Mouse (Mus musculus) adrenal gland, postnatal 25 days (tissue): ENCODE data around the gene Chst8. TPM values are rescaled to one million over a fixed set of nuclear protein-coding genes. Genes with fewer than 3 reads are reported as not detected.

ENCODE experiments used
- DNase-seq: peaks from one replicate; pipeline ENCODE4 v3.0.0; 2021; ENCODE audit warnings: mixed read lengths
- total RNA-seq: library from RNA; stranded (reverse); gene quantifications from 2 replicates; pipeline ENCODE4 v1.2.3, GENCODE M21; 2021

Chst8 gene
- total RNA-seq, 1 experiment from 2014 or later = 6.7 TPM

DNA sequence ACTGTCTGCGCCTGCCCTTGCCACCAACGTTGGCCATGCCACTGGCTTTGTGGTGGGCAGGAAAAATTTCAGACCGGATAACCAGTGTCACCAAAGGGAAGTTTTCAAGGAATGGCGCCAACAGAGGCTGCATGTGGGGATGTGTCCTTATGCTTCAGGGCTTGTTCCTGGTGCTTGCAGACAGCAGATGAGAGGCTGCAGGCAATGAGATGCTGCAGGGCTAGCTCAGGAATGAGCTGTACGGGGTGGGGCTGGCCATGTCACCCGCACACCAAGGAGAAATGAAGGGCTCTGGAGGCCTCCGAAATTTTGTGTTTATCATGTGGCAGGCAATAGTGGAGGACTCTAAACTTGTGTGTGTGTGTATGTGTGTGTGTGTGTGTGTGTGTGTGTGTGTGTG lies 149.4 kb downstream of the Chst8 start:
- DNase-seq = no peak

DNA sequence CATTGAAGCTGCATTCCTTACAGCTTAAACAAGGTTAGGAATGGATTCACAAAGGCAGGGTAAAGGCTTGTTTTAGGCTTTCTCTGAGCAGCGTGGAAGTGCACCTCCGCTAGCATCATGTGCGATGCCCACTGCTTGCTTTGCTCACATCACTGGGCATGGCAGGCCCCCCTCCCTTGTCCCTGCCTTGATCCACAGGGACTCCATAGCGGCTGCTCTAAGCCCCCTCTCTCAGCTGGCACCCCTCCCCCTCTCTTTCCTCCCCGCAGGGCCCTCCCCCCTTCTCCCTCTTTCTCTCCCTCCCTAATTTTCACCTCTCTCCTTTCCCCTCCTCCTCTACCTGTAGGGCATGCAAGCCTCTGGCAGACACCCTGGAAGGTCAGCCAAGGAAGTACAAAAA lies 150.3 kb downstream of the Chst8 start:
- DNase-seq = no peak

DNA sequence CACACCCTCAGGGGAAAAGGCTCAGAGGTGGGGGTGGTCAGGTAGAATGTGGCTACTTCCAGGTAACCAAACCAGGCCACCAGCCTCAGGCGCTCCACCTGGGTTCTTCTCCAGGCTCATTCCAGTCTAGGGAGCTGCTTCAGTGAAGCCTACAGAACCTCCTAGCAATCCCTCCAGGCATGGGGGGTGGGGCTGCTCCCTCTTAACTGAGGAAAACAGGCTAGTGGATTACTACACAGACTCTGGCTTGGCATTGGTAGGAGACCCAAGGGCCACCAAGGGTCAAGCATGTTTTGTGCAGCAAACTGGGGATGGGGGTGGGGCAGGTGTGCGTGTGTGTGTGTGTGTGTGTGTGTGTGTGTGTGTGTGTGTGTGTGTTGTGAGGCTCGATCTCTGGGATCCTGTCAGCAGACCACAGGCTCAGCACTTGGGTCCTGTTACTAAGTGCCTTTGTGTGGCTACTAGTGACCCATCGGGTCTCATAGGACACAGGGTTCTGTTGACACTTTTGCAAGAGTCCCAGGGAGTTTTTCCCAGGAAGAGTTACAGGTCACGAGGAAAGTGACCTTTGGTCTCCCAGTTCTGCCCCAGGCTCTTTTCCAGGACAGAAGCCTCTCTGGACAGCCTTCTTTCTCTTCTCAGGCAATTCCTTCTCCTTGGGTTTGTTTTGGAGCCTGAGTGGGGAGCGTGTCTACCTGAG lies 153.0 kb downstream of the Chst8 start:
- DNase-seq = peak; percentile 37

DNA sequence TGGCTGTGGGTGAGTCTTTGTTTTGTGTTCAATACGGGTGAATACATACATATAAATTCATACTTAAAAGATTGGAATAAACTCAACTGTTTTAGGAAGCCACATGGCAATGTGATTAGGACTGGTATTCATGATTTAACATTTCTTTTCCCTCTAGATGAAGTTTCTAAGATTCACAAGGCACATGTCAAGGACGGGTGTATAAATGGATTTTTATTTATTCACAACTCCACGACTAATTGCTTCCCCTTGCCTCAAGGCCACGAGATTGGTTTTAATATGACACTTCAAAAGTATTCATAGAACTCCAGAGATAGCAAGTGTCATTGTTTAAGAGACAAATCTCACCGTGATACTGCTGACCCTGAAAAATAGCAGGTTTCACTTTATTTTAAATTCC lies 155.9 kb downstream of the Chst8 start, which contains the start of gene Kctd15:
Gene Kctd15, minus strand, starts transcription at position 101 of the 400 bp plus-strand sequence.
- DNase-seq = no peak

DNA sequence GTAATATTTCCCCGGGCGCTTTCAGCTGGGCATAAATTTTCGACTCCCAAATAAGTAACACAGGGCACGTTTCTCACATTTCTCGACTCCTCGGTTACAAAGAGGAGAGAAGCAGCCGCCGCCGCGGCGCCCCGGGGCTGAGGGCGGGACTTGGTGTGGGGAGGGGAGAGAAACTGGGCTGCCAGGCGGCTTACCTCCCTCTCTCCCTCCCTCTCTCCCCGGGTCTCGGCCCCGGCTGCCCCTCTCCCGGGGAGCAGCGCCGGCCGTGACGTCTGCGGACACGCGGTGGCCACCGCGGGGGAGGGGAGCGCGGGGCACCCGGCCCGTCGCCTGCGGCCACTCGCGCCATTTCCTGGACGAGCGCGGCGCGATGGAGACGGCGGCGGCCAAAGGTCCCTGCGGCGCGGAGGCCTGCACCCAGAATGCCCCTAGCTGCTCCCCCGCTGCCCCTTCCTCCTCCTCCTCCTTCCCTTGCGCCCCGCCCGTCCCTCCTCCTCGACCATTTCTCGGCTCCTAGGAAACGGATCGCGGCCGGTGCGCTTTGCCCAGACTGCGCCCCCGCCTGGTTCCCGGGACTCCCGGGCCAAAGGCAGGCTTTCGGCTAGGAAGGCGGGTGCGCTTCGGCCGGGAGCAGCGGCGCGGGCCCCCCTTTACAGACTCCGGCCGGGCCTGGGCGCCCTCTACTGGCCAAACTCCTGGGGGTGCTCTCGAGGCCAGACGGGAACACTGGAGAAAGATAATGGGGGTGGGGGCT lies 157.2 kb downstream of the Chst8 start:
- peak; percentile 96 for DNase-seq

DNA sequence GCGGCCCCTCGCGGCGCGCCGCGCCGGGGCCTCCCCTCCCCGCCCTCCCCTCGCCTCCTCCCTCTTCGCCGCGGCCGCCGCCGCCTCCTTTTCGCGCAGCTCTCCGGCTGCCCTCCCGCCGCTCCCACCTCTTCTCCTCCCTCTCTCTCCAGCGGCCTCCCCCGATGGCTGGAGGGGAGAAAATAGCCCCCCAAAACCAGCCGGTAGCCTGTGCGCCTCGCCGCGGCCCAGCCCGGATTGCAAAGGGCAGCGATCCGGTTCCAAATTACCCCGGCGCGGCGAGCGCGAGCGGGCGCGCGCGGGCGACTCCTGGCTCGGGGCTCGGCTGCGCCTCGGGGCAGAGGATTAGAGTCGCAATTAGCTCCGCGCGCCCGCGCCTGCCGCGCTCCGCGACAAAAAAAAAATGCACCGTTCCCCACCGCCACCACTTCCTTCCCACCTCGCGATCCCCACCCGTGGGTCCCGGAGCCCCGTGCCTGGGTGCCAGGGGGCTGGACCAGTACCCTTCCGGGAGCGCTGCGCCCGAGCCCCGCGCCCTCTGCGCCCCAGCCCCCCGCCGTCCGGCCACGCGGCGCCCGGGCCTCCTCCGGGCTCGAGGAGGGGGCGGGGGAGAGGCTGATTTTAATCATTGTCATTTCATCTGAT lies 157.9 kb downstream of the Chst8 start:
- peak; percentile 58 for DNase-seq

DNA sequence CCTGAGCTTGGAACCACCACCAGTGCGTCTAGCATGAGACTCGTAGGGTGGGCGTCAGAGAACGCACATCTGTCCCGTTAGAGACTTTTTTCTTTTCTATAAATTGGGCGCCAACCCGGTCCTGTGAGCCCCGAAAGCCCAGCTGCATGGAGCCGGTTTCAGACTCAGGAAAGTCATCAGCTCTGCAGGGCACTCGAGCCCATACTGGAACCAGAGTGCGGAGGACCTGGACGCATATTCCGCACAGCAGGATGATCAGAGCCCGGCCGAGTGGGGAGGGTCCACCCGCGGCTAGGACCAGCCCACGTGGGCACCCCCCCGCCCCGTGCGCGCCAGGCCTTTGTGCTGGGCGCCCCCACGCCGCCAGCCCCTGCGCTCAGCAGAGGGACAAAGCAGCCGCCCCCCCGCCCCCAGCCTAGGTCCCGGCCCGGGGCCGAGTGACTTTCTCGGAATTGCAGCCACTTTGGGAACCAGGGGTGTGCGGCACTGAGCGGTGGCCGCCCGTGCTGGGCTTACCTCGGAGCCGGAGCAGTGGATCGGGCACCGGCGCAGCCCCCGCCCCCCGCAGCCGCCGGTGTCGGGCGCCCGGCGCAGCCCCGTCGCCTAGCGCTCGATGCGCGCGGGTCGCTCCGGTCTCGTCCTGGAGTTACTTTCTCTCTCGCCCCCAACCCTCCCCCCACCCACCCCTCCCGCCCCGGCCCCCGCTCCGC lies 158.6 kb downstream of the Chst8 start:
- peak; percentile 20 for DNase-seq

DNA sequence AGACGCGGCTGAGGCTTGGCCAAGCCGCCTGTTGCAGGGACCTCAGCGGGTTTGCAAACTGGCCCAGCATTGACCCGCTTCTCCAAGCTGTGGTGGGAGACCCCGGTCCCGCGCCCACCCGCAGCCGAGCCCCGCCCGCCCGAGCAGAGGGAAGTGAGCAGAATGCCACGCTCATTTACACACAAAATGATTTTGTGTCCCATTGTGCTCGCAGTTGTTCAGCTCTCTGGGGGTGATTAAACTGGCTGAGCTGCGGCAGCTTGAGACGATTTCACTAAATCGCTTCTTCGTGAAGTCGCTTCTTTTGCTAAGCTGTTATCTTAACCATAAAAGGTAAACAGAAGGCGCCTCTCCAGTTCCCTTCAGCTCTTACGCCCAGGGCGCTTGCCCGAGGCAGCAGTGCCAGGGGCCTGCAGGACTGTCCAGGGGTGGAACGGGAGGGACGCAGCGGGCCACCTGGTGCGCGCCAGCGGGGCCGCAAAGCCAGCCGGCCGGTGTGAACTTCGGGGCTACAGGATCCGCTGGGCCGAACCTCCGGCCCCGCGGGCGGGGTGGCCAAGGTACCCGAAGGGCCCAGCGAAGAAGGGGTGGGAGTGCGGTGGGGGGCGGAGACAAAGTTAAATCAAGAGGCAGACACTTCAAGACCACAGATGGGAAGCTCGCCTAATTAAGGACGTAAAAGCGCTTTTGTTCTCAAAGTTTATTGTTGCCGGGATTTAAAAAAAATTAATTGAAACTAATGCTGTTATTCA lies 159.6 kb downstream of the Chst8 start:
- DNase-seq = peak; percentile 28

DNA sequence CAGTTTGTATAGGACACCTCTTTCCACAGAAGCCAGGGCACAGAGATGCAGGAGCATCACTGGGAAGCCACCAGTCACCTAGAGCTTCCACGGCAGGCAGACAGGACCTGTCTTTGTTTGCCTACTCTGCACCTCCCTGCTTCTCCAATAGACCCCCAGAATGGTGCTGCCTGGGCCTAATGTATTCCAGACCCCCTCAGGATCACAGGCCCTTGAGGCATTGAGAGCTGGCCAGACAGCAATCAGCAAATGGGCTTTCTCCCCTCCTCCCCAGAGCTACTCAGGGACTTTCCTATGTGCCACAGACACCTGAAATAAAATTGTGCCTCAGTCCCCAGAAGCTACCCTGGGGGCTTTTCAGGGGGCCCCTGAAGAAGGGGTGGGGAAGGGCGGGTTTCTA lies 161.1 kb downstream of the Chst8 start:
- DNase-seq = no peak

DNA sequence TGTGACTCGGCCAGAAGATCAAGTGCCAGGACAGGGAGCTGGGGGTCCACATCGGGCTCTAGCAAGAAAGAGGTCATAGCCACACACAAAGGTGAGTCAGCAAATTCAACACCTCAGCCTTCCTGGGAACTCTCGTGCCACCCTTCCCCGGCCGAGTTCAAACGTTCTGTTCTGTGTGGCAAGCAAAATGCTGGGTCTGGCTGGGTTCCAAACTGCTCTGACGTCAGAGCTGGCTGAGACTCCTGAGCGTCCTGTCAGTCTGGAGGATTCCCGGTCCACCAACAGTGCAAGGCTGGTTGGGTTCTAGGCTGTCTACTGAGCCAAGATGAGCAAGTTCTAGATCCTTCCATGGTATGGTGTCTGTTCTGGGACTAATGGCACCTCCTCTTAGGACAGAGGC lies 165.5 kb downstream of the Chst8 start:
- DNase-seq = peak; percentile 85

DNA sequence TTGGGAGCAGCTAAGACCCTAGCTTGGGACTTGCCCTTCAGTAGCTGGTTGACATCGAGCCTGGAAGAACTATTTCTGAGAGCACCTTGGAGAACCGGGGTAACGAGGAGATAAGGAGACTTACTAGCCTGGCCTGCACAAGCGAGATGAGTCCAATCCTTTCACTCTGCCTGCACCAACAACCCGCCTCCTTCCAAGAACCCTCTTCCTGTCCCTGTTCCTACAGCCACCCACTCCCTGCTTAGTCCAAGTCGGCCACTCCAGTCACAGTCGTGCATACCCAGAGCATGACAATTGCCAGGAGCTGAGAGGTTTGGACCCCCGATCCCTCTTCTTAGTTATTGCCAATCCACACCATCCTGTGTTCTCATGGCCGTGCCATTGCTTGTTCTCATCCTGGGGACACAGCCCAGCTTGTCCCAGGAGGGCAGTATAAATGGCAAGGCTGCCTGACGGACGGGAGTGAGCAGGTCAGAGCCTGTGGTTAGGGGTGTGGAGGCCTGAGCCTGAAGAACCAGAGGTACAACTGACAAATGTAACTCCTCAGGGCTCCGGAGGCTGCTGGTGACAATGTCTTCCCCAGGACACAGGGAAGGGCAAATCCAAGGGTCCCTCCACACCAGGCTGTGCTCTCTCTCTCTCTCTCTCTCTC lies 166.2 kb downstream of the Chst8 start:
- no peak for DNase-seq

DNA sequence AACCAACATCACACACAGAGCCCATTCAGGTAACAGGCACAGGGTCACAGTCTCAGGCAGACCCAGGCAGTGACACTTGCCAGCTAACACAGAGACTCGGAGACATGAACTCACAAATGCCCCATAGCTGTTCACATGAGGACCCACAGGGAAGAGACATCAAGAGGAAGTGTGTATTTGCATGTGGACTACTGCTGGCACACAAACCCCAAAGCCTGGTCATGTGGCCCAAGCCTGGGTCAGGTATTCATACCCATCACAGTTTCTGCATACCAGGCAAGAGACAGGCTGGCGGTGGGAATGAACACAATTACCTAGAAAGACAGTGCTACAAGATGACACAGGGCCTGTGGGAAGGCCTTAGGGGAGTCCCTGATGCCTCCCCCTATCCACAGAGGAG lies 166.9 kb downstream of the Chst8 start:
- DNase-seq = no peak

DNA sequence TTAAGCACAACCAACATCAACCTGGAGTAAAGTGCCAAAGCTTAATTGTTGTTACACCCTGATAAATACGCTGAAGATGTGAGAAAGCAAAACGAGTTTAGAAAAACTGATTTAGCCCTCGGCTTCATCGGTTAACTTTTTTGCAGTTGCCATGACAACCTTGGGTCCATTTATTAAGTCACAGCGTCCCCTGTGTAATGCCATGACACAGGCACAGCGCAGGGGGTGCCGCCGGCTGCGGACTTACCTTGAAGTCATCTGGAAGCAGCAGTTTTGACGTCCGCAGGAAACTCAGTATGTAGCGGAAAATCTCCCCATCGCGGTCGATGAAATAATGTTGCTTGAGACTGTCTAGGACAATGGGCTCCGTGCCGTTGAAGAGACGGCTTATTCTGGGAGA lies 167.9 kb downstream of the Chst8 start:
- no peak for DNase-seq

DNA sequence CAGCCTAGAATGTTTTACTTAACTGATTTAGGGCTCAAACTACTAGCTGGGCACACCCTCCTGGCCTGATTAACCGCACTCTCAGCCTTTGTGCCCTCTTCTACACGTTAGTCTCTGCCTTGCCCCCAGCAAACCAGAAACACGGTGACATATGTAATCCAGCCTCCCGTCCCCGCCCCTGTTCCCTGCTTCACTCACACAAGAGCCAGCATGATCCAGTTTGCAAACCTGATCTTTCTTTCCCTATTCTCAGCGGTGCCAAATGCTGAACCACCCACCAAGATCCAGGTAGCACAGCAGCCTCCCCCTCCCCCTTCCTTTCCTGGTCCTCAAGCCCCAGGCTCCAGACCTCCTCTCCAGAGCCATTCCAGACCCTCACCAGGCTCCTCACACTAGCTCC lies 169.2 kb downstream of the Chst8 start:
- DNase-seq = no peak

DNA sequence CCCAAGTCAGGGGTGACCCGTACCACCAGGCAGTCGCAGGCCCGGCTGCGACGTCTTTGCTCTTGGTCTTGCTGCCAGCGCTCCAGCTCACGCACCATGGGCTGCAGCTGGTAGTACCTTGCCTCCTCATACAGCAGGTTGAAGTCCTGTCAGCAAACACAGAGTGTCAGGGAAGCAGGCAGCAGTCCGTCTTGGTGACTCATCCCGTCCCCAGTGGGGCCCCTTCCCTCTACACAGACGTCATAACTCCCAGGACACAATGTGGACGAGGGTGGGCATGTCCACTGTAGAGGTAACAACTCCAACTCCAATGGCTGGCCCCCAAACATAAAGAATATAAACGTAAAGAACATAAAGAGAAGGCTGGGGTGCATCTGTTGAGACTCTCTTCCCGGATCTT lies 170.5 kb downstream of the Chst8 start:
- DNase-seq = no peak

DNA sequence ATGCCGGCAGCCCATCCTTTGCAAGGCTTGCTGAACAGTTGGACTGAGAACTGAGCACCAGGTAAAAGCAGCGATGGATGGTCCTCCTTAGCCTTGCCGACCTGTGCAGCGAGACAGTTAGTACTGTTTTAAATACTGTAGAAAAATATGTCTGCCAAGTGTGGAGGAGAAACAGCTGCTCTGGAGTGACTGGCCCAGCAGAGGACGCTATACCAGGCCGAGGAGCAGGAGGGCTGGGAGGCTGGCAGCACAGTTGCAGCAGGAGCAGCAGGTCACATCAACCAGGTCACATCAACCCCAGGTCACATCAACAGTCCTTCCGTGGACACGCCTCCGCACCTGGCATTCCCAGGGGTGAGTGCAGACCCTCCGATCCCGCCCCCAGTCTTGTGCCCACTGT lies 172.7 kb downstream of the Chst8 start:
- no peak for DNase-seq

DNA sequence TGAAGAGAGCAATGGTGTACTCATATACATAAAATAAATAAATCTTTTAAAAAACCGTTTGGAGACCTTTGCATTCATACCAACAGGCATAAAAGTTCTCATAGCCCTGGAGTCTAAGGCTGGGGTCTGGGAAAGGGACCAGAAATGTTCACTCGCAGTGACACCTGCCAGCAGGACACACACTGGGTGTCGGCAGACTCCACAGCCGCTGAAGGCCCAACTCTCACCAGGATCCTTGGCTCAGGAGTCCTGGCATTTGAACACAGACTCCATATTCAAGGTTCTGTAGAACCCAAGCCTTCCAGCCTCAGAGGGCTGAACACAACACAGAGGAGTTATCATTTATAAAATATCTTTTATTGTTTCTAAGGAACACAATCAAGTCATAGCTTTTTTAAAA lies 175.8 kb downstream of the Chst8 start:
- DNase-seq = no peak

DNA sequence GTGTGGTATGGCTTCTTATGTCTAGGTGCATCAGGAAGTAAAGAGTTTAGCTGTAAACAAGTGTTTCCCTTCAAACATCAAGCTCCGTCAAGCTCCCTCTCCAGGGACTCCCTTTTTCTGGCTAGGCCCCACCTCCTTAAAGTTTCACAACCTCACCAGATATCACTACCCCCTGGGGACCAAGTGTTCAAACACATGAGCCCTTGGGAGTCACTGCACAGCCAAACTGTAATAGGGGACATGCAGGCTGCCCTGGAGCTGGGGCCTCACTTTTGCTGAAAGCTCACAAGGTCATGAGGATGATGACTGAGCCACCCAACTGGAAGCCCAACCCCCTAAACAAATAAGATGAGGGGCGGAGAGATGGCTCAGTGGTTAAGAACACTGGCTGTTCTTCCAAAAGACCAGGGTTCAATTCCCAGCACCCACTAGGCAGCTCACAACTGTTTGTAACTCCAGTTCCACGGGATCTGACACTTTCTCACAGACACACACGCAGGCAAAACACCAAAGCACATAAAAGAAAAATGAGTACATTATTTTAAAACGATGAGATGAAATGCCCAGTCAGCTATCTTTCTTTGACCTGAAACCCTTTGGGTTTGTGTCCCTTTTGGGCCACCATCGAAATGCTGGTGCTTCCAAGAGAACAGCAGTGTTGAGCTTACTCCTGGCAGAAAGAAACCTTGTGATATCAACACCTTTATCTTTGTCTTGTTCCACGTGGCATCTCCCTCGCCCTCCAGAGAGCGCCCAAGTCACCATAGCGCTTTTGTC lies 179.4 kb downstream of the Chst8 start:
- no peak for DNase-seq

DNA sequence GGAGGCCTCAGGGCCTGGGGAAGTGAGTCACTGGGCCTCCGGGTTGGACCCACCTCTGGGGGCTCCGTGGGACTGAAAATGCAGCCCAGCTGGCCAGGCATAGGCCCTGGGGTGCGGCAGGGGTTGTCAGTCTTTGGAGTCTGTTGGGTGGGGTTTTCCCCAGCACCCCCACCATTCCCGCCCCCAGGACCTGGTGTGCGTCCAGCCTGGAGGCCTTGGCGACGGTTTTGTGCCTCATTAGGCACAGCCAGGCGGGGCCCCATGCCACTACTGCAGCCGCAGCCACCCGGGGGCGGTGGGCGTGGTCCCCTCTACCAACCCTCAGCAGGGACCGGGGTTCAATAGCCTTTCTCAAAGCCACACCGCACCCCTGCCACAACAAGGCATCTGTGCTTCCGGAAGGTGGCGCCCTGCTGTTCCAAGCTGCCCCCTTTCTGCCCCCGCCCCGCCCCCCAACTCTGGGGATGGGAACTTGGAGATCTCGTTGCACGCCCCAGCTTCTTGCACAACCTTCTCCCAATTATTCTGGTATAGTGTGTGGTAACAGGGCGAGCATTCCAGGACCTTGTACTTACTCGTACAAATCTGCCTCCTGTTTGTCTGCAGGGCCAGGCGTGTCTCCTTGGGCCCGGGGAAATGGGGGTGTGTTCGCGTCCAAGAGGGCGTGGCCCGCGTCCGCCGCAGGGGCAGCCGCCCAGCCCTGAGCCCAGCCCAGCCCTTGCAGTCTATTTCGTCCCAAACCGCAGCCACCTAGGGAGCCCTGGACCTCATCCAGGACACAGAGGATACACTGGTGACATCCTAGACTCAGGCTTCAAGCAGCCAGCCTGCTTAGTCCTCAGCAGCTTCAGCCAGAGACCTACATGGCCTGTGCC lies 182.1 kb downstream of the Chst8 start:
- peak; percentile 73 for DNase-seq
